Mouse (Mus musculus): Measurements from ENCODE around the gene P4ha1.
"Not testable (repeated sequence)": the region's sequence is repeated elsewhere in the genome, so short reads cannot be mapped to it uniquely, and the experiment has no call there.

P4ha1 gene

DNA sequence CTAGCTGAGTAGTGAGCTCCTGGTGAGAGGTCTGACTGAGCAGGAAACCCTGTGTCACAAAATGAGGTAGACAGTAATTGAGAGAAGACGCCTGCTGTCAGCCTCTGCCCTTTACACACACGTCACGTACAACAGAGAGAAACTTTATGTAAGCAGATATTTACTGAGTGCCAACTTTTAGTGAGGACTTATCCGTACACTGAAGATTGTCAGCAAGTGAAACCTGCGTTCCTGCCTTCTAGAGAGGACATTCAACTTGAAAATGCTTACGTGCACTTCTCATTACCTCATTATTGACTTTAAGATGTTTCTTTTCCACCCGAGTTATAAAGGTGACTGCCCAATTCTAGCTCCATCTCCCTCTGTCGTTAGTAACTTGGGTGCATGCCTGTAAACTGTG, 45.6 kb downstream of the P4ha1 start:
- no peak for DNase-seq (ENCODE audit: low read depth, low spot score)

DNA sequence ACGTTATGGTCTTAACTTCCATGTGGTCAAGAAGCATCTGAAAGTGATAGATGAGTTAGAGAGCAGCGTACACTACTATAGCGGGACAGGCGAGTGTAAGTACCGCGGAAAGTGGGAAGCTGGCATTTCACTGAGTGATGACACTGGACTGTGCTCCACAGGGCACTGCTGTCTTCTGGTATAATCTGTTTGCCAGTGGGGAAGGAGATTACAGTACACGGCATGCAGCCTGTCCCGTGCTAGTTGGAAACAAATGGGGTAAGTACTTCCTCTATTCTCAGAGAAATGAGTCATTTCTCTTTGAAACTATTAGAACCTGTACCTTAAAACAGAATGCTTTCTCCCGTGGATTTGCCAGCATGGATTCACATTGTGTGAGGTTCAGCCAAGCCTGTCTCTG, 46.3 kb downstream of the P4ha1 start:
- no peak for DNase-seq (ENCODE audit: low read depth, low spot score)

- no peak for DNase-seq (ENCODE audit: low read depth, low spot score)
Measured at GRCm38 (mm10) chr10:59377906-59378305, 54.8 kb downstream of the P4ha1 start.

- no peak for DNase-seq (ENCODE audit: low read depth, low spot score)
Measured at GRCm38 (mm10) chr10:59378728-59379127, 55.6 kb downstream of the P4ha1 start.

- no peak for DNase-seq (ENCODE audit: low read depth, low spot score)
Measured at GRCm38 (mm10) chr10:59379927-59380326, 56.8 kb downstream of the P4ha1 start.

DNA sequence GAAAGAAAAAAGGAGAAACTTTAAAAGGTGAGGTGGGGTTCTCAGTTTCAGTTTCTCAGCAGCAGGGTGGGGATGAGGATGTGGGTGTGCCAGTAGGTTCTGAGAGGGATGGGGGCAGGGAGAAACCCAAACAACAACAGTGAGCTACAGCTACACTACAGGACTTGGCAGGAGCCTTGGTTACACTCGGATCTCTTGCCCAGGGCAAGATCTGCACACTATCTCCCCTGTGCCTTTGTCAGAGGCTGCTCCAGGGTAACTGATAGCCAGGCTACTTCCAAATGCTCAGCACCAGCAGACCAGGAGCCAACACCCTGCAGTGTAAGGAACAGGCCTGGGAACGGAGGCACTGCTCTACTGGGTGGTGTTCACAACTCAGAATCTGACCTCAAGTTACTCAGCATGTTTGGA, 57.3 kb downstream of the P4ha1 start:
- DNase-seq (ENCODE audit: low read depth, low spot score) = no peak

- DNase-seq (ENCODE audit: low read depth, low spot score) = not testable (repeated sequence)
Measured at GRCm38 (mm10) chr10:59381563-59381962, 58.5 kb downstream of the P4ha1 start.

DNA sequence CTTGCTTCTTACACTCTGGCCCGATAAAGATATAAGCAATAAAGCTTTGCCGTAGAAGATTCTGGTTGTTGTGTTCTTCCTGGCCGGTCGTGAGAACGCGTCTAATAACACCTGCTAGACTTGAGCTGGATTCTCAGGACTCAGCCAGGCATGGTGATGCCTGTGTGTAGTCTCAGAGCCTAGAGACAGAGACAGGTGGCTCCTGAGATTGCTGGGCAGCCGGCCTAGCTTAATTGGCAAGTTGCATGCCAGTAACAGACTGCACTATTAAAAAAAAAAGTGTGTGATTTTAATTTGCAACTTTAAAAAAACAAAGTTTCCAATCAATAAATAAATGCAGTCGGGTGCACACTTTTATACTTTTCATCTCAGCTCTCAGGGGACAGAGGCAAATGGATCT, 63.9 kb downstream of the P4ha1 start:
- no peak for DNase-seq (ENCODE audit: low read depth, low spot score)

DNA sequence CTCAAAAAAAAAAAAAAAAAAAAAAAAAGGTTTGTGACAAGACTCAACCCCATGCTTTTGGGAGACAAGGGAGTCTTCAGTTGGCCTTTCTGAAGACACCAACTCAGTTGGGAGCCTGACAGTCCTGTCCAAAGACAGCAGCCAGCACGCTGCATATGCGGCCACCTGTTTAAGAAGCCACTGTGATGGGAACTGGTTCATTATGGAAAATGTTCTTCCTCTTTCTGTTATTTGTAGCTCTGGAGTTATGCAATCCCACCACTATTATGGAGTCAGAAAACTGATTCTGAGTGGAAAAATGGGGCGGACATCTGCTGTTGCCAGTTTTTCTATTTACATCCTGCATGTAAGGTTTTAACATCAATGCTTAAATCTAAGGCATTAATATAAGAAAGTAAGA, 66.6 kb downstream of the P4ha1 start:
- DNase-seq (ENCODE audit: low read depth, low spot score) = no peak

DNA sequence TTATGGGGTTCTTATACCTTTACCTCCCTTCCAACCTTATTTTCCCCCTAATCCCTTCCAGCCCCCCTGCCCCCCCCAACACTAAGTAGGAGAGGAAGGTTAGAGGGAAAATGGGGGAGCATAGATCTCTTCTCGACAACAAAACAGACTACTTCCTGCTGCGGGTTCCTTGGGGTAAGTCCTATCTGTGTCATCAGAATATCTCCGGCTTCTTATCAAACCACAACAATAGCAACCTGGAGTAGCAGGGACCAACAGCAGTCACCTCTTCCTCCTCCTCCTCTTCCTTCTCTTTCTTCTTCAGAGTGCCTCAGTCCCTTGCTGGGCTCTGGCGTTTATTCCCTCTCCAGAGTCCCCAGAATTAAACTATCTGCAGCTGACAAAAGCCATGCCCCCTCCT, 68.8 kb downstream of the P4ha1 start:
- no peak for DNase-seq (ENCODE audit: low read depth, low spot score)

DNA sequence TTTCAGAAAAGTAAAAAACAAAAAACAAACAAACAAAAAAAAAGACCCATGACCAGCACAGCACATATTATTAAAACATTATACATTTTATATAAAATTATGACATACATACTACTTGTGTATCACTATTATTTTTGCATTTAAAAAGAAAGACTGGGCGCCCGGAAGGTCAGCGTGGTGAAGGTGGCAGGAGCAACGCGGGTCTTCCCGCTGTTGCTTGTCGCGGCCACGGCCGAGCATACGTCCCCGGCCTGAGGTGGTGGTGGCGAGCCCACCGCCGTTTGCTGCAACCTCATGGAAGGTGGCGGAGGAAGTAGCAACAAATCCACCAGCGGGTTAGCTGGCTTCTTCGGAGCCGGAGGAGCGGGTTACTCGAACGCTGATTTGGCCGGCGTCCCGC, 72.4 kb downstream of the P4ha1 start, which contains the start of gene Gm10273:
Gene Gm10273 (plus strand): TSS at position 172 of the 400 bp plus-strand sequence.
- DNase-seq (ENCODE audit: low read depth, low spot score) = not testable (repeated sequence)

- DNase-seq (ENCODE audit: low read depth, low spot score) = no peak
Measured at GRCm38 (mm10) chr10:59402899-59403792, 80.0 kb downstream of the P4ha1 start, which contains the start of gene Pla2g12b. Pla2g12b (plus strand) TSS chr10:59403660.

- no peak for DNase-seq (ENCODE audit: low read depth, low spot score)
Measured at GRCm38 (mm10) chr10:59403793-59404149, 80.7 kb downstream of the P4ha1 start.

- DNase-seq (ENCODE audit: low read depth, low spot score) = no peak
Measured at GRCm38 (mm10) chr10:59408499-59408898, 85.4 kb downstream of the P4ha1 start.

GRCm38 (mm10) chr10:59410264-59410663, 87.2 kb downstream of the P4ha1 start:
- DNase-seq (ENCODE audit: low read depth, low spot score) = no peak

GRCm38 (mm10) chr10:59413711-59414110, 90.6 kb downstream of the P4ha1 start:
- DNase-seq (ENCODE audit: low read depth, low spot score) = no peak

GRCm38 (mm10) chr10:59416623-59417022, 93.5 kb downstream of the P4ha1 start:
- DNase-seq (ENCODE audit: low read depth, low spot score) = no peak

DNA sequence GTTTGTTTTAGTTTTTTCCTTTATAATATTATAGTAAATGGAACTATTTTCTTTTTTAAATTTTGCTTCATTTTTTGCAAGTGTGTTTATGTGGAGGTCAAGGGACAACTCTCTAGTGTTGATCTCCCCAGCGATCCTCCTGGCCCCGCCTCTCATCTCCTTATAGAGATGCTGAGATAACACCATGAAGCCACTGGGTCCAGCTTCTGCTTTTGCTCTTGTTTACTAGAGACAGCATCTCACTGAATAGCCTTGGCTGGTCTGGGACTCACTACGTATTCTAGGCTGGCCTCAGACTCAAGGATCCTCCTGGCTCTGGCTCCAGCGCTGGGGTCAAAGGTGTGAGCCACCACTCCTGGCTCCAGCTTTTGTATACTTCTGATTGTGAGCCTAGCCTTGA, 96.4 kb downstream of the P4ha1 start:
- no peak for DNase-seq (ENCODE audit: low read depth, low spot score)
